Mouse (Mus musculus): Measurements from ENCODE around the gene Abcb11. TPM values are rescaled to one million over a fixed set of nuclear protein-coding genes. Genes with fewer than 3 reads are reported as not detected.

Gene Abcb11
- total RNA-seq, 2 experiments from 2014 or later = not detected

GRCm38 (mm10) chr2:69288989-69289388 is 53.4 kb downstream of the Abcb11 start:
- intact Hi-C loops (cut with DNase I) = no loop called here
- no peak for DNase-seq (ENCODE audit: low spot score in 2 of 2)

- DNase-seq (ENCODE audit: low spot score in 2 of 2) = peak in 1 of 2 experiments; percentile 19
- intact Hi-C loops (cut with DNase I) = loop anchor here (5.0 kb wide), 1 partner anchor 151 kb away; no protein-coding TSS in a partner anchor
Observed at GRCm38 (mm10) chr2:69275875-69276274, 66.5 kb downstream of the Abcb11 start.

- intact Hi-C loops (cut with DNase I) = no loop called here
- DNase-seq (ENCODE audit: low spot score in 2 of 2) = no peak
Observed at GRCm38 (mm10) chr2:69264069-69264618, 78.3 kb downstream of the Abcb11 start.

GRCm38 (mm10) chr2:69248221-69248755 is 94.1 kb downstream of the Abcb11 start:
- intact Hi-C loops (cut with DNase I) = no loop called here
- no peak for DNase-seq (ENCODE audit: low spot score in 2 of 2)

- no peak for DNase-seq (ENCODE audit: low spot score in 2 of 2)
- intact Hi-C loops (cut with DNase I) = no loop called here
Observed at GRCm38 (mm10) chr2:69247081-69247480, 95.3 kb downstream of the Abcb11 start.

- intact Hi-C loops (cut with DNase I) = no loop called here
- DNase-seq (ENCODE audit: low spot score in 2 of 2) = no peak
Observed at GRCm38 (mm10) chr2:69244924-69245323, 97.5 kb downstream of the Abcb11 start.

- intact Hi-C loops (cut with DNase I) = no loop called here
- no peak for DNase-seq (ENCODE audit: low spot score in 2 of 2)
Observed at GRCm38 (mm10) chr2:69239315-69239714, 103.1 kb downstream of the Abcb11 start.

GRCm38 (mm10) chr2:69234976-69235678 is 107.3 kb downstream of the Abcb11 start:
- DNase-seq (ENCODE audit: low spot score in 2 of 2) = no peak
- intact Hi-C loops (cut with DNase I) = no loop called here

GRCm38 (mm10) chr2:69232101-69232500 is 110.3 kb downstream of the Abcb11 start:
- no peak for DNase-seq (ENCODE audit: low spot score in 2 of 2)
- intact Hi-C loops (cut with DNase I) = no loop called here

- intact Hi-C loops (cut with DNase I) = no loop called here
- no peak for DNase-seq (ENCODE audit: low spot score in 2 of 2)
Observed at GRCm38 (mm10) chr2:69230137-69230536, 112.3 kb downstream of the Abcb11 start.

- no peak for DNase-seq (ENCODE audit: low spot score in 2 of 2)
Observed at GRCm38 (mm10) chr2:69228635-69229034, 113.8 kb downstream of the Abcb11 start.

GRCm38 (mm10) chr2:69226876-69227275 is 115.5 kb downstream of the Abcb11 start:
- intact Hi-C loops (cut with DNase I) = no loop called here
- DNase-seq (ENCODE audit: low spot score in 2 of 2) = no peak

More at GRCm38 (mm10) chr2:69228635-69229034, 113.8 kb downstream of the Abcb11 start:
- intact Hi-C loops (cut with DNase I) = no loop called here

- no peak for DNase-seq (ENCODE audit: low spot score in 2 of 2)
- intact Hi-C loops (cut with DNase I) = no loop called here
Observed at GRCm38 (mm10) chr2:69224724-69225123, 117.7 kb downstream of the Abcb11 start.

- no peak for DNase-seq (ENCODE audit: low spot score in 2 of 2)
- intact Hi-C loops (cut with DNase I) = no loop called here
Observed at GRCm38 (mm10) chr2:69222815-69223214, 119.6 kb downstream of the Abcb11 start.

- intact Hi-C loops (cut with DNase I) = no loop called here
- DNase-seq (ENCODE audit: low spot score in 2 of 2) = no peak
Observed at GRCm38 (mm10) chr2:69221868-69222416, 120.5 kb downstream of the Abcb11 start.

GRCm38 (mm10) chr2:69215242-69215641 is 127.2 kb downstream of the Abcb11 start:
- intact Hi-C loops (cut with DNase I) = no loop called here

GRCm38 (mm10) chr2:69212652-69213051 is 129.8 kb downstream of the Abcb11 start:
- no peak for DNase-seq (ENCODE audit: low spot score in 2 of 2)
- intact Hi-C loops (cut with DNase I) = no loop called here

More at GRCm38 (mm10) chr2:69215242-69215641, 127.2 kb downstream of the Abcb11 start:
- no peak for DNase-seq (ENCODE audit: low spot score in 2 of 2)

GRCm38 (mm10) chr2:69210773-69211172 is 131.6 kb downstream of the Abcb11 start, which contains the start of gene G6pc2:
Gene G6pc2 (plus strand): TSS chr2:69211073.
- no peak for DNase-seq (ENCODE audit: low spot score in 2 of 2)
- intact Hi-C loops (cut with DNase I) = no loop called here

- DNase-seq (ENCODE audit: low spot score in 2 of 2) = no peak
- intact Hi-C loops (cut with DNase I) = no loop called here
Observed at GRCm38 (mm10) chr2:69209684-69210083, 132.7 kb downstream of the Abcb11 start.

- intact Hi-C loops (cut with DNase I) = no loop called here
- DNase-seq (ENCODE audit: low spot score in 2 of 2) = no peak
Observed at GRCm38 (mm10) chr2:69206523-69206922, 135.9 kb downstream of the Abcb11 start.
